Mouse (Mus musculus) hindbrain, embryonic 14.5 days (tissue): ENCODE results near the gene Srpk2. TPM values are rescaled to one million over a fixed set of nuclear protein-coding genes. Genes with fewer than 3 reads are reported as not detected.
"Not testable (repeated sequence)": the region's sequence is repeated elsewhere in the genome, so short reads cannot be mapped to it uniquely, and the experiment has no call there.

Experiments used
- ATAC-seq: fragments of 200-750 bp; cut with Nextera tagmentation; 2 replicates; pipeline ENCODE4 v1.8.0; 2017; ENCODE audit warnings: moderate number of reproducible peaks, mild to moderate bottlenecking, moderate TSS enrichment, moderate library complexity; ENCODE audit not compliant: low FRiP score
- DNase-seq: peaks from one replicate; pipeline ENCODE4 v3.0.0-alpha.2; 2015; ENCODE audit warnings: low spot score
- H3K27ac ChIP-seq: fragments of 300-500 bp; sonication (generic); 2 replicates; pipeline ENCODE4 v1.5.1; 2014; ENCODE audit warnings: mild to moderate bottlenecking, moderate library complexity
- H3K27me3 ChIP-seq: fragments of 300-500 bp; sonication (generic); 2 replicates; pipeline ENCODE4 v1.6.1; 2014; ENCODE audit warnings: mild to moderate bottlenecking, low read length, mixed read lengths; ENCODE audit not compliant: control insufficient read depth, insufficient read depth
- H3K36me3 ChIP-seq: fragments of 300-500 bp; sonication (generic); replicated peaks from 2 replicates; pipeline ENCODE4 v1.6.1; 2014; ENCODE audit not compliant: control insufficient read depth, insufficient read depth
- H3K4me1 ChIP-seq: fragments of 300-500 bp; sonication (generic); replicated peaks from 2 replicates; pipeline ENCODE4 v1.6.1; 2014; ENCODE audit warnings: antibody characterized with exemption, low read length, mixed read lengths; ENCODE audit not compliant: control insufficient read depth, insufficient read depth
- H3K4me2 ChIP-seq: fragments of 300-500 bp; sonication (generic); replicated peaks from 2 replicates; pipeline ENCODE4 v1.6.1; 2014; ENCODE audit warnings: mild to moderate bottlenecking, moderate library complexity
- H3K4me3 ChIP-seq: fragments of 300-500 bp; sonication (generic); replicated peaks from 2 replicates; pipeline ENCODE4 v1.5.1; 2014; ENCODE audit warnings: mild to moderate bottlenecking, low read length
- H3K9ac ChIP-seq: fragments of 300-500 bp; sonication (generic); 2 replicates; pipeline ENCODE4 v1.6.1; 2014
- H3K9me3 ChIP-seq: fragments of 300-500 bp; sonication (generic); 2 replicates; pipeline ENCODE4 v1.6.1; 2016; ENCODE audit warnings: low read length; ENCODE audit not compliant: control insufficient read depth
- WGBS: fragments of 180-500 bp; shearing (Covaris S2); extraction: QIAGEN DNeasy Blood & Tissue Kit; methylation state at CpG from one replicate; pipeline ENCODE4 v1.1.7; 2014; 5-methylcytosine and 5-hydroxymethylcytosine counted together
- polyA plus RNA-seq: library from polyadenylated mRNA; unstranded; fragments of >200 nt; fragmentation: Nextera tagmentation; extraction: Ambion mirVana; gene quantifications from 2 replicates; pipeline ENCODE4 v1.2.1, GENCODE M21; 2014

Srpk2 gene
- polyA plus RNA-seq, 1 experiment from 2014 or later: 119 TPM

DNA sequence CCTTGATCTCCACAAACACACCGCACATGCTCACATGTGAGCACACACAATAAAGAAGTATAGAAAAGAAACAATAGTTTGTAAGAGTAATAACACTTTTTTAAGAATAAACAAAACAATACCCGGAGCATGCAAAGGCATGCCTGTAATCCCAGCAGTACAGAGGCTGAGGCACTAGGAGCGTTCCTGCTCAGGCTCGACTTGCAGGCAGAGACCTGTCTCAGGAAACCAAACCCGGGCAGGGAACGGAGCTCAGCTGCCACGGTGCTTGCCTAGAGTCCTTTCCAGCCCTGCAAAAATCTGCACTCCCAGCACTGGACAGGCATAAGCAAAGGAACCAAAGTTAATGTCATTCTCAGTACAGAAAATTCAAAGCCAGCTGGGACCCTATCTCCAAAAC is 32.1 kb downstream of the Srpk2 start:
- Histone ChIP-seq H3K9me3 (no peaks in the 10 kb centered on the region), H3K27ac (no peak overlapping the region), H3K4me3 (no peak overlapping the region), H3K4me1 (no peaks in the 10 kb centered on the region), H3K4me2 (no peak overlapping the region), H3K27me3 (no peaks in the 10 kb centered on the region), H3K36me3 (no peaks in the 10 kb centered on the region), H3K9ac (no peak overlapping the region)
- DNase-seq (no peak), ATAC-seq (no peak)
- 88% methylated on average over 7 of the region's 7 CpGs for WGBS

- ATAC-seq: no peak
Observed at GRCm38 (mm10) chr5:23651786-23652185, 32.6 kb downstream of the Srpk2 start.

GRCm38 (mm10) chr5:23650504-23650903 is 33.9 kb downstream of the Srpk2 start:
- 75% methylated on average over 3 of the region's 3 CpGs for WGBS
- H3K36me3 ChIP-seq: no peaks in the 10 kb centered on the region
- H3K4me3 ChIP-seq: no peak overlapping the region
- no peaks in the 10 kb centered on the region for H3K27me3 ChIP-seq
- H3K4me1 ChIP-seq: no peaks in the 10 kb centered on the region
- no peak overlapping the region for H3K27ac ChIP-seq
- H3K4me2 ChIP-seq: no peak overlapping the region
- H3K9me3 ChIP-seq: no peaks in the 10 kb centered on the region
- no peak overlapping the region for H3K9ac ChIP-seq
- ATAC-seq: no peak
- no peak for DNase-seq

More at GRCm38 (mm10) chr5:23651786-23652185, 32.6 kb downstream of the Srpk2 start:
- H3K27ac ChIP-seq: no peak overlapping the region
- H3K36me3 ChIP-seq: no peaks in the 10 kb centered on the region
- no peak for DNase-seq
- no peaks in the 10 kb centered on the region for H3K4me1 ChIP-seq
- no peaks in the 10 kb centered on the region for H3K27me3 ChIP-seq
- WGBS: 93% methylated on average over 3 of the region's 3 CpGs
- no peak overlapping the region for H3K9ac ChIP-seq
- no peak overlapping the region for H3K4me2 ChIP-seq
- H3K4me3 ChIP-seq: no peak overlapping the region
- no peaks in the 10 kb centered on the region for H3K9me3 ChIP-seq

GRCm38 (mm10) chr5:23649246-23649645 is 35.2 kb downstream of the Srpk2 start:
- WGBS: 96% methylated on average over 2 of the region's 2 CpGs
- H3K4me1 ChIP-seq: no peaks in the 10 kb centered on the region

DNA sequence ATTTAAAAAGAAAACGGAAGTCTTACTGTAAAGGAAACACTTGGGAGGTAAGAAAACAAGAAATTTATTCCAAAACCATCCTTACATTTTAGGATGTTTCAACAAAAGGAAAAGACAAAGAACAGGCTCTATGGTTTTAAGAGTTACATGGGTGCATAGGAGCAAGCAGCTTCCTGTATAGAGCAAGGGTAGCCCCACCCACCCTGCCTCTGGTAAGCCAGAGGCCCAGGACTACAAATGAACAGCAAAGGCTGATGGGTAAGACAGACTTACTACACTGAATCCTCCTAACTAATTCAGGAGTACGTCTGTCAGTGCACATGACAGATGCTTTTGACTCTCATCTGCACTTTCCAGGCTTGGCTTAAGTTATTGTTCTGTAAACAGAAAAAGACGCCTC is 38.7 kb downstream of the Srpk2 start:
- Histone ChIP-seq H3K27me3 (no peaks in the 10 kb centered on the region), H3K9me3 (no peaks in the 10 kb centered on the region), H3K4me3 (no peak overlapping the region), H3K36me3 (no peaks in the 10 kb centered on the region), H3K4me2 (no peak overlapping the region), H3K27ac (no peak overlapping the region), H3K9ac (no peak overlapping the region), H3K4me1 (no peaks in the 10 kb centered on the region)
- 82% methylated on average over 3 of the region's 3 CpGs for WGBS
- ATAC-seq: no peak
- no peak for DNase-seq

More at GRCm38 (mm10) chr5:23649246-23649645, 35.2 kb downstream of the Srpk2 start:
- no peaks in the 10 kb centered on the region for H3K27me3 ChIP-seq
- no peaks in the 10 kb centered on the region for H3K9me3 ChIP-seq
- H3K36me3 ChIP-seq: no peaks in the 10 kb centered on the region
- no peak overlapping the region for H3K4me2 ChIP-seq
- no peak overlapping the region for H3K4me3 ChIP-seq
- ATAC-seq (no peak), DNase-seq (no peak)
- no peak overlapping the region for H3K27ac ChIP-seq
- H3K9ac ChIP-seq: no peak overlapping the region

DNA sequence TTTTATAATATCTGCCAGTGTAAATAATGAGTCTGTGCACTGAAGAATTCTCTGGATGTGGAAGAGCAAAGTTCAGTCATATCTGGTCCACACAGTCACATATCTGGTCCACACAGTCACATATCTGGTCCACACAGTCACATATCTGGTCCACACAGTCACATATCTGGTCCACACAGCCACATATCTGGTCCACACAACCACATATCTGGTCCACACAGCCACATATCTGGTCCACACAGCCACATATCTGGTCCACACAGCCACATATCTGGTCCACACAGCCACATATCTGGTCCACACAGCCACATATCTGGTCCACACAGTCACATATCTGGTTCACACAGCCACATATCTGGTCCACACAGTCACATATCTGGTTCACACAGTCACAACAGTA is 45.2 kb downstream of the Srpk2 start:
- not testable (repeated sequence) for H3K27ac ChIP-seq, H3K4me3 ChIP-seq, H3K4me2 ChIP-seq, H3K9me3 ChIP-seq, ATAC-seq, H3K36me3 ChIP-seq, H3K27me3 ChIP-seq, H3K4me1 ChIP-seq, H3K9ac ChIP-seq, DNase-seq

GRCm38 (mm10) chr5:23638023-23638422 is 46.4 kb downstream of the Srpk2 start:
- no peak overlapping the region for H3K27ac ChIP-seq
- no peaks in the 10 kb centered on the region for H3K36me3 ChIP-seq
- no peaks in the 10 kb centered on the region for H3K9me3 ChIP-seq
- no peak overlapping the region for H3K9ac ChIP-seq
- no peak overlapping the region for H3K4me2 ChIP-seq
- H3K27me3 ChIP-seq: no peaks in the 10 kb centered on the region
- no peak for ATAC-seq
- 76% methylated on average over 4 of the region's 4 CpGs for WGBS
- H3K4me1 ChIP-seq: no peaks in the 10 kb centered on the region
- DNase-seq: no peak
- H3K4me3 ChIP-seq: no peak overlapping the region

DNA sequence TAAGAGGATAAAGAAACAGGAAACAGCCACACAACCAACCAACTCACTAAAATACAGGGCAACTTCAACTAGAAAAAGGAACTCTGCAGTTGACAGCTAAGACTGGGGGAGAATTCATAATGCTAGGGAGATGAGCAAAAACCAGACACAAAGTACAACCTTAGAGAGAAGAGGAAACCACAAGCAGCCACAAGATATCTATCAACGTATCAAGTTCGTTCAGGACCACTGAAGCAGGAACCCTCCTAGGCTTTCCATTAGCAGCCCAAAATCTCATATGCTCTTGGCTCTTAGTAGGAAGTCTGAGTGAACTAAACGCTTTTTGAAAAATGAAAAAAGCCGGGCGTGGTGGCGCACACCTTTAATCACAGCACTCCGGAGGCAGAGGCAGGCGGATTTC is 47.1 kb downstream of the Srpk2 start:
- WGBS: 96% methylated on average over 8 of the region's 8 CpGs
- H3K9ac ChIP-seq: no peak overlapping the region
- H3K27me3 ChIP-seq: no peaks in the 10 kb centered on the region
- no peak overlapping the region for H3K27ac ChIP-seq
- no peak overlapping the region for H3K4me2 ChIP-seq
- no peak overlapping the region for H3K4me3 ChIP-seq
- DNase-seq (no peak), ATAC-seq (no peak)
- H3K4me1 ChIP-seq: no peaks in the 10 kb centered on the region
- no peaks in the 10 kb centered on the region for H3K36me3 ChIP-seq
- H3K9me3 ChIP-seq: no peaks in the 10 kb centered on the region

- DNase-seq: no peak
- Histone ChIP-seq H3K9ac (no peak overlapping the region), H3K4me3 (no peak overlapping the region), H3K9me3 (no peaks in the 10 kb centered on the region), H3K27me3 (no peaks in the 10 kb centered on the region), H3K4me2 (no peak overlapping the region), H3K36me3 (no peaks in the 10 kb centered on the region), H3K4me1 (no peaks in the 10 kb centered on the region), H3K27ac (no peak overlapping the region)
- no peak for ATAC-seq
- WGBS: 59% methylated on average over 1 of the region's 1 CpGs
Observed at GRCm38 (mm10) chr5:23631490-23631889, 52.9 kb downstream of the Srpk2 start.

GRCm38 (mm10) chr5:23627221-23627620 is 57.2 kb downstream of the Srpk2 start:
- H3K4me3 ChIP-seq: no peak overlapping the region
- 91% methylated on average over 5 of the region's 5 CpGs for WGBS
- no peak overlapping the region for H3K9ac ChIP-seq
- no peak for ATAC-seq
- H3K36me3 ChIP-seq: no peaks in the 10 kb centered on the region
- no peaks in the 10 kb centered on the region for H3K4me1 ChIP-seq
- no peak overlapping the region for H3K27ac ChIP-seq
- DNase-seq: no peak
- H3K4me2 ChIP-seq: no peak overlapping the region
- H3K9me3 ChIP-seq: no peaks in the 10 kb centered on the region
- no peaks in the 10 kb centered on the region for H3K27me3 ChIP-seq
